Mouse (Mus musculus) kidney, adult 2 months (tissue): ENCODE data around the gene C1qtnf4.

Experiments used
- CTCF ChIP-seq: fragments of 200-500 bp; conservative IDR thresholded peaks from 2 replicates; pipeline ENCODE4 v1.5.1; 2011; ENCODE audit warnings: low read depth, mild to moderate bottlenecking, control low read depth, low read length, moderate library complexity, mixed read lengths; ENCODE audit not compliant: insufficient read depth, insufficient read length
- POLR2A ChIP-seq: fragments of 200-500 bp; IDR thresholded peaks from one replicate; pipeline ENCODE4 v1.6.1; 2011; ENCODE audit warnings: low read depth, low read length, control low read depth

GRCm38 (mm10) chr2:90848331-90848730 lies 37.3 kb upstream of the C1qtnf4 start:
- TF ChIP-seq POLR2A (no peak), CTCF (no peak)
